Mouse (Mus musculus) myocyte (in vitro differentiated cells): ENCODE results near the gene Ino80.

Experiments used
- E2F4 ChIP-seq: IDR thresholded peaks from one replicate; pipeline ENCODE4 v1.6.1; 2011; ENCODE audit warnings: mild to moderate bottlenecking, control low read depth, moderate library complexity; ENCODE audit not compliant: insufficient read depth
- POLR2A ChIP-seq: IDR thresholded peaks from one replicate; pipeline ENCODE4 v1.6.1; 2011; ENCODE audit warnings: low read depth, mild to moderate bottlenecking, control low read depth, moderate library complexity; ENCODE audit not compliant: insufficient read length
- POLR2AphosphoS2 ChIP-seq: IDR thresholded peaks from one replicate; pipeline ENCODE4 v1.6.1; 2011; ENCODE audit warnings: low read depth, control low read depth; ENCODE audit not compliant: insufficient read length
- USF1 ChIP-seq: IDR thresholded peaks from one replicate; pipeline ENCODE4 v1.6.1; 2011; ENCODE audit warnings: low read depth, mild to moderate bottlenecking, control low read depth, moderate library complexity

DNA sequence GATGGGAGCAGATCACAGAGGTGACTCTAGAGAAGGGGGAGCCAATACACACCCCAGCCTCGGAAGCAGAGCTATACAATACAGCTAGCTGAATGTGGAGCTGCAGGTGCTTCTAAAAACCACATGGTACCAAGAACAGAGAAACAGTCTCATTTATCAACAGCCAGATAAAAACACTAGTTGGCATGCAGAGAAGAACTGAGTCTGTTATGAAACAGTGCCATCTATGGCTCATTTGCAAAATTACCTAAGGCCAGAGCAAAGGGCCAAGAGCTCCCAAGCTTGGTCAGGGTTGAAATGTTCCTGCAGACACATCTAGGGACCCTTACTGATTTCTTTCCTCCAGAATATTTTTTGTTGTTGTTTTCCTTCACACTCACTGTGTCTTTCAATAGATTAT is 63.7 kb downstream of the Ino80 start:
- TF ChIP-seq POLR2A (no peak), POLR2AphosphoS2 (no peak), E2F4 (no peak), USF1 (no peak)
